Mouse (Mus musculus) heart, adult 2 months (tissue): ENCODE results near the gene Necap2.

Experiments
- CTCF ChIP-seq: fragments of 200-600 bp; IDR thresholded peaks from 2 replicates; pipeline ENCODE4 v1.8.1; 2022; ENCODE audit warnings: antibody characterized with exemption, mild to moderate bottlenecking, moderate library complexity
- EP300 ChIP-seq: fragments of 200-500 bp; IDR thresholded peaks from 2 replicates; pipeline ENCODE4 v1.6.1; 2011; ENCODE audit warnings: low read depth, low read length, control low read depth; ENCODE audit not compliant: insufficient read depth
- POLR2A ChIP-seq: fragments of 200-500 bp; IDR thresholded peaks from 2 replicates; pipeline ENCODE4 v1.6.1; 2011; ENCODE audit warnings: mild to moderate bottlenecking, low read depth, low read length, control low read depth; ENCODE audit not compliant: insufficient read depth

GRCm38 (mm10) chr4:141101855-141102254 is 23.7 kb upstream of the Necap2 start:
- TF ChIP-seq CTCF (peak; percentile 58), POLR2A (no peak), EP300 (no peak)
